Mouse (Mus musculus) urinary bladder, postnatal 4 days (tissue): ENCODE data around the gene Aim2.
"Not testable (repeated sequence)": the region's sequence is repeated elsewhere in the genome, so short reads cannot be mapped to it uniquely, and the experiment has no call there.

Source experiments
- DNase-seq, 2 experiments: peaks; one replicate each; pipeline ENCODE4 v3.0.0; 2021 to 2022; ENCODE audit warnings: low spot score in 2 of 2

Aim2 gene

DNA sequence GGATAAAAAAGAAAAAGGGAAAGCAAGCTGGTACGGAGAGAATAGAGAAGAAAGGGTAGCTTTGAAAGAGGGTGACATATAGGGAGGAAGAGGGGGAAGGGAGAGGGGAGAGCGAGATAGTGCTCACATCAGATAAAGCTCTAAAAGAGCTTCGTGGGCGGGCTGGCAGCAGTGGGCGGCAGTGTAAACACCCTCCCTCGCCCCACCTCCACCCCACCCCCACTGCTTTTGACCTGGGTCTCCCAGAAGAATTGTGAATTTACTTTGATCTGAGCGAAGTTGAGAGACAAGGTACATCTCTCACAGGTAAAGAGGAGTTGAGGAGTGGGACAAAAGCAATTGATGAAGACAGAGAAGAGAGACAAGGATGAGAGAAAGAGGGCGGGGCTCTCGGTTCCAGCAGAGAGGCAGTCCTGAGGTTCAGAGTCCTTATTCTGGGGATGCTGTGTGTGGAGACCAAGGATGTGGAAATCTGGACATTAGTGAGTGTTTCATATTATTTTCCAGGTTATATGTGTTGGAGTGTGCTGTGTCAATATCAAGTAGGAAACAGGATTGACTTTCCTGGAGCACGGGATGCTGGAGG is at the start of gene Aim2:
Aim2 (plus strand) TSS at position 508 of the 586 bp plus-strand sequence.
- no peak for DNase-seq

DNA sequence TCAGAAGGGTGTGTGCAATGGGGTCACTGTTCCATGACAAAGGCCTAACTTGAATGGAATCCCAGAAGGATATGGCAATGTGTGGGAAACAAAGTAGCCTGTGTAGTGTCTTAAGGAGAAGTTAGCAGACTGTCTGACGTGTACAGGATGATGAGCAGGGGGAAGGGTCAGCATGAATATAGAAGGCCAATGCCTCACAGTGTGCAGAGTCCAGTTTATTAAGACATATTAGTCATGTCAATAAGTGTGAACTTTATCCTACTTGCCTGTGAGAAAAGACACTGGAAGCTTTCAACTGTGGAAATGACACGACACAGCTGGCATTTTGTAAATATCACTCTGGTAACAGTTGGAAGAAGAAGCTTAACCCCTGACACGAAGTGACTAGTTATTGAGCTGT is 47.9 kb upstream of the Aim2 start:
- not testable (repeated sequence) for DNase-seq

DNA sequence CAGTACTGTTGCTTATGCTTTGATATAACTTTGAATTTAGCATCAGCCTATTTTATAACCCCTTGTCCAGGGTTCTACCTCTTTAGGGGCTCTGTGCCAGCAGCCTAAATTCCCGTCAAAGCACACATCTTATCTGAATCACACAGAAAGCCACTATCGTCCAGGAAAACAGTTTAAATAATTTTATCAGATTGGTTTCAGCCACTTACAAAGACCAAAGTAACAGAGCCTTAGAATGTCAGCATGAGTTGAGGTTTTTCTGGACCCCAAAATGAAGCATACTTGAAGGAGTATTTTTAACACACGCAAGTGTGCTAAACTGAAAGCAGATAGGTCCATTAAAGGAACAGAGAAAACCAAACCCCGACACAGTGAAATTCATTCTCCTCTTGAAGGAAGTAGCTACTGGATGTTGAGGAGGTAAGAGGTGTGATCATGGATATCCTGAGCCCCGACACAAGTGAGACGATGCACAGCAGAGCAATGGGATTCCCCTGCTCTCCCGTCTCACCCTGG is 37.1 kb upstream of the Aim2 start:
- DNase-seq, result not testable (repeated sequence)

DNA sequence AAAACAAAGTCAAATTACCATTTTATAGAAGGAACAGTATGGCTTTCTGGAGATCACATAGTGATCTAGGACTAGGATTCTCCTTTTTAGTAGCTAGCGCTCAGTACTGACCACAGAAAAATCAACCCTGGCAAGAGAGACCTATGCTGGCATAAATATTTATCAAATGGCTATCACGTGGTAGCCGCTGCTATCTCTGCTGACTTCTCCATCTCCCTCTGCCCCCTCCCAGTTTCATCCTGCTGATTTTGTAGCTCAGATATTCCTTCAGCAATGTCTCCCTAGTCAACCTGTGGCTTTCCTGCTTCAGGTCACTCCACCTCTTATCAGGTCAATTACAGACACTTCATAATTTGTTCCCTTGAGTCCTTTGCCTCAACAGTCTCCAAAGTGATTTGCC is 35.0 kb upstream of the Aim2 start:
- no peak for DNase-seq

DNA sequence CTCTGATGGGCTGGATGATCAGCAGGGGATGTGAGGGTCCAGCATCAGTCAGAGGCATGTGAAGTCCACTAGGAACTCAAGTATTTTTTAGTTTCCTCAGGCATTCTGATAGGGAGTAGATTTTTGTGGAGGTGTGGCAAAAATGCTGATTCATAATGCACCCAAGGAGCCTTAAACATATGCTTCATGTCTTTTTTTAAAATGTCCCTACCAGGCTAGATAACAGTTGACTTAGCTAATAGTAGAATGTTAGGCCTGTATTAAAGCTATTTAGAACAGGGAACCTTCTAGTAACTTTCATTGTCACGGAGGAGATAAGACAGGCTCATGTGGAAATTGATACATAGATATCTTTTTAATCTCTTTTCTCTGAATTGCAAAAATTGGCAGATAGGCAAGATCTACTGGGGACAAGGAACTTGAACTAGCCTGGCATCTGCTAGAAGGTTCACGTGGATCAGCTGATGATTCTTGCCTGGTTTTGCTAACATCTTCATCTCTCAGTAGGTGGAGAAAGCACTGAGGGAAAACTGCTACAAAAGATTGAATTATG is 32.7 kb upstream of the Aim2 start:
- DNase-seq, result no peak

DNA sequence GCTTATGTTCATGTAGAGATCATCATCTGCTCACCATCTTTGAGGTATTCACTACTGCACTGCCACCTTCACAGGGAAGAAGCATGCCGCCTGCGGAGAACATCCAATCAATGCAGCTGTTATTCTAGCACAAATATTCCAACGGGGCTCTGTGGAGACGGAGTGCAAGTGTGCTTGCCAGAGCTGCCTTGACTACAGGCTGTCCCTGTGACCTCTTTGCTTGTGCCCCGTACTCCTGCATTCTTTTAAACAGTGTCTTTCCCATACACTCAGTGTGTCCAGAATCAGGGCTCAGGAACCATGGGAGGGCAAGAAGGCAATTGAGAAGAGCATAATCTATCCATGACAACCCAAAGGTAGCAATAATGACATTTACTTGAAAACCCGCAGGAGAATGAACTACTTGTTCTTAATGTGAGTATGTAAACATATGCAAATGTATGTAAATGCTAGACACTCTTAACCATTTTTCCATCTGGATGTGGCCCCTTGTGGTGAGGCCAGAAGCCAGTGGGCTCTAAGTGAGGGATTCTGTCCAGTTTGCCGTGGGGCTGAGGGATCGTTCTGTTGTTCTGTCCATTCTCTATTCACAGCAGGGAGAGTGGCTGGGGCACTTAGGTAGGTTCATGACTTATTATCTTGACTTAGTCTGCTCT is 29.0 kb upstream of the Aim2 start:
- DNase-seq, result no peak

DNA sequence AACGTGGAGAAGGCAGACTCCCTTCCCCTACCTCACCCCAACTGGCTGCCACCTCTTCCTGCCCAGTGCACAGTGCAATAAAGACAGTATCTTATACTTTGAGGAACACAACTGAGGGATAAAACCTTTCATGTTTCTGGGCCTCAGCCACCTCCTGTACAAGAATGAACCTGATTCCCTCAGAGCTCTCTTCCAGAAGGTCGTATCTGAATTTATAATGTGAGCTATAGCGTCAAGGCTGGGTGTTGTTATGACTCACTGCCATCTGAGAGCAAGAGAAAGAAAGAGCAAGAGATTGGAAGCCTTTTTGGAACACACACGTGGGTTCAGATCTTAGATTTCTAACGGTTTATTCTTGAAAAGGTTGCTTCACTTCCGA is 28.4 kb upstream of the Aim2 start:
- no peak for DNase-seq

DNA sequence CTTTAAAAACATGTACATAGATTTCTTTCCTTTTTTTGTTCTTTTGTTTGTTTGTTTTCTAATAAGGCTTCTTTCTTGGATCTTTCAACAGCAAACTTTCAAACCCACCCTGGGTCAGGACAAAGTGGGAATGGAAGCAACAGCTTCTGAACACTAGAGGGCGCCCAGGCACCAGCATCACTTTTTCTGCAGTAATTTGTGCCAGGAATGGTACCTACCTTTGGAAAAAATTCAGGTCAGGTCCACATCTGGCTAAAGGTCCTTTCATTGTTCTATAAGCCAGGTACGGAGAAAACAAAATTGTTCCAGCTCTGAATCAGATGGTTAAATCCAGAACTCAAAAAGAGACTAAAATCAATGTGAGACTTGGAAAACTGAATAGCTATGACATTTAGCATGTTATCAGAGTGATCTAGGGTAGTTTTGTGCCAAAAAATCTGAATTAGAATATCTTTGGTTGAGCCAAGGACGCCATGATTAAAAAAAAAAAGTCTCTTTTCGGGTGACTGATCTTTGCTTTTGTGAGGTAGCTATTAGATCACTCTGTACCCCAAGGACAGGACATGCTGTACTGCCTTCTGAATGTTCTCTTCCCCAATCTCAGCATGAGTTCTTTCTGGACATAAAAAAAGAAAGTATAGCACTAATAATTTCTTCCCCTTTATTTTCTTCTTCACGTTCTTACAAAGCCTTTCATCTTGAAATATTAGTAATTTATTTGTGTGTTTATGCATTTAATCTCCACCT is 26.7 kb upstream of the Aim2 start:
- DNase-seq, result no peak

DNA sequence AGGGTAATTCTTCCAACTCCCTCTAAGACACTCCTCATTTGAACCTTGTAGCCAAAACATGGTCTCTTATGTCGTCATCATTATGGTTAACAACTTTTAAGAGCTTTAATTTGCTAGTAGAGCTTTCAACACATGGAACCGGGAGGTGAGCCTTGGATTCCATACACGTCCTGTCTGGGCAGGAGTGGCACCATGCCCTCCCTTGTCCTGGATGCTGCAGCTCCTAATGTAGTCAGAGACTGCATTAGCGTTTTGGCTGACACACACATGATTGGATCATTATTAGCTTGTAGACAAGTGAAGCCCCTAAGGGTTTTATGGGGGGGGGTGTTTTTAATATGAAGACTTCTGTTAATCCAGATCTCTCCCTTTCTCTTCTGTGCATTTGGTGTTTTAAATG is 25.7 kb upstream of the Aim2 start:
- no peak for DNase-seq

DNA sequence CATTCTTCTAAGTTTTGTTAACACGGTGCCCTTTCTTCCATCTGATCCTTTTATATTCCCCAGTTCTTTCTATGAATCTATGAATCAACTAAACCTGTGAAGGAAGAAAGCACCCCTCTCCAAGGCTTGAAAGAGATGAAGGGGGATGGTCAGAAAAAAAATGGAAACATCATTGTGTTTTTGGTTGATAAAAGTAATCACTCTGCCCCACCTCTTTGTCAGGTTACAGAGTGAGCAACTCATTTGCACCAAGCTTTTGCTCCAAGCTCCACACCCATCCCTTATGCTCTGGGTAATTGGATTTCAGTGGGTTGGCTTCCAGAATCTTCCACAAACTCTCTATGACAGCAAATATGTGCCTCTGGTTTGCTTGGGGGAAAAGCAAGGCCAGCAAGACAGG is 25.3 kb upstream of the Aim2 start:
- DNase-seq, result no peak

DNA sequence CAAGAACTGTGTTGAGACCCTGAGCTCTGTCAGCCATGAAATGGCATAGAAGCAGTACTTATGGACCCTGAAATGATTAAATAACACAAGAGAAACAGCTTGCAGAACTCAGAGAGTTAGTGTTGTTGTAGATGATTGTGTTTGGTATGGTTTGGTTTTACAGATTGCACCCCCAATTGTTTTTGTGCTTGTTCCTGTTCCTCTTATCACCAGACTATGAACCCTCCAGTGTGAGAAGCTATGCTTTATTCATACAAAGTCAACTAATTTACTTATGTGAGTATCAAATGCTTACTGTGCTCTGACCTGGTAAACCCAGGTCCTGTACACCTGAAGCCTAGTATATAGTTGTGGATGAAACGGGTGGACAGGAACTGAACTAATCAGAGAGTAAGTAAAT is 24.1 kb upstream of the Aim2 start:
- DNase-seq, result no peak

DNA sequence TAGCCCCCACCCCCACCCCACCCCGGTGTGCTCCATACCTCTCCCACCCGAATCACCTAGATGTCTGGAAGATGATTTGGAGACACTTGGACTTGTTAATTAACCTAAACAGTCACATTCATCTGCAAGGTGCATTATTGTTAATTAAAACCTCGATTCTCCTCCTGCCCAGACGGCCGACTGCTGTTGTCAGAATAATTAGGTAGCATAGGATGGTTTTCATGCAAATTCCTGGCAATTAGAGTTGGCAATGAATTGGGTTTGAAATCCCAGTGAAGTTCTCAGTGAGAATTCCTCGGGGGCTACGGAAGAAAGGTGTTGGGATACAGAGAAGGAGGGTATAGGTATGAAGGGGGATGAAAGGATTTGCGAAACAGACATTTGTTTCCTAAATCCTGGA is 22.2 kb upstream of the Aim2 start:
- DNase-seq, result no peak

DNA sequence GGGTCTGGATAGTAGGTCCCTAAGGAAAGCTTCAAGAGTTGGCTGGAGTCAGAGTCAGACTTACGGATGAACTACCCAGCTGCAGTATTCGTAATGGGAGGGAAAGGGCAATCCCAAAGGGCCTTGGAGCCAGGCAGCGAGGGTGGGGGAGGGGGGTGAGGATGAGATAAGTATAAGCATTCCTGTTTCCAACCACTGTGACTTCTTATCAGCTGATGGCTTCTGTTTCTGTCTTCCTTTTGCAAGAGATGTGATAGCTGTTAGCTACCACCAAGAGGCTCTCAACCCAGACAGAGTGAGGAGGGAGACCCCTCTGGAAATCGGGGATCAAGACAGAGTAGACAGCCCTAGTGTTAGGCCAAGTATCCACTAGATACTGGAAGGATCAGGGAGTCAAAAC is 21.5 kb upstream of the Aim2 start:
- no peak for DNase-seq

DNA sequence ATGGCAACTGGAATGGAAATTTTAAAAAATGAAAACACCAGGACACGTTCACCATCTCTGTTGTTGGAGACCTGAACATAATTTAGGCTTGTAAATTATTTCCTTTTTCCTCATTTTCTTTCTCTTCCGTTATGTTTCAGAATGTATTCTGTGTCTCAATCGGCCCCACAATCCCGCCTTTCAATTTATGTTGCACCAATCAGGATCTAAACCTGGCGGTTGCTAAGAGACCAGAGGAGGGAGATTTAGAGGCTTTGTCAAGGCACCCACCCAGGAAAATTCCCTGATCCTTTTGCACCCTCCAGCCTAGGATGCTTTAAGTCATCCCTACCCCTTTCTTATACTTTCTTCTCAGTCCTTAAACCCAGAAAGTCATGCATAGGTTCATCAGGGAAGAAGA is 20.9 kb upstream of the Aim2 start:
- no peak for DNase-seq

DNA sequence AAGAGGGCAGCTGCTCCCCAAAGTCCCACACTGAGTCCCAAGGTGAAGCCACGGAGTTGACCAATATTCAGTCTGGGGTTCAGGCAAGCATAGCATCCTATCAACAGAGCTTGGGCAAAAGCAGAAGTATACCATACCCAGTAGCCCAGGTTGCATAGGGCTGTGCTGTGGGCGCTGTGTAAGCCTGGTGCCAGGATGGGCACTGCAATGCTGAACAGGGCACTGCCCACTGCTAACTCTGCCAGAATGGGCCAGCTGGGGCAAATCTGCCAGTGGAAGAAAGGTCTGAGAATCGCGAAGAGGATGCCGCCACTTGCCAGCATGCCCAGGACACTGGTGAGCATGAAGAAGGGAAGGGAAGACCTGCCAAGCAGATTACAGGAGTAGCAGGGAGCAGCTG is 18.3 kb upstream of the Aim2 start:
- no peak for DNase-seq

DNA sequence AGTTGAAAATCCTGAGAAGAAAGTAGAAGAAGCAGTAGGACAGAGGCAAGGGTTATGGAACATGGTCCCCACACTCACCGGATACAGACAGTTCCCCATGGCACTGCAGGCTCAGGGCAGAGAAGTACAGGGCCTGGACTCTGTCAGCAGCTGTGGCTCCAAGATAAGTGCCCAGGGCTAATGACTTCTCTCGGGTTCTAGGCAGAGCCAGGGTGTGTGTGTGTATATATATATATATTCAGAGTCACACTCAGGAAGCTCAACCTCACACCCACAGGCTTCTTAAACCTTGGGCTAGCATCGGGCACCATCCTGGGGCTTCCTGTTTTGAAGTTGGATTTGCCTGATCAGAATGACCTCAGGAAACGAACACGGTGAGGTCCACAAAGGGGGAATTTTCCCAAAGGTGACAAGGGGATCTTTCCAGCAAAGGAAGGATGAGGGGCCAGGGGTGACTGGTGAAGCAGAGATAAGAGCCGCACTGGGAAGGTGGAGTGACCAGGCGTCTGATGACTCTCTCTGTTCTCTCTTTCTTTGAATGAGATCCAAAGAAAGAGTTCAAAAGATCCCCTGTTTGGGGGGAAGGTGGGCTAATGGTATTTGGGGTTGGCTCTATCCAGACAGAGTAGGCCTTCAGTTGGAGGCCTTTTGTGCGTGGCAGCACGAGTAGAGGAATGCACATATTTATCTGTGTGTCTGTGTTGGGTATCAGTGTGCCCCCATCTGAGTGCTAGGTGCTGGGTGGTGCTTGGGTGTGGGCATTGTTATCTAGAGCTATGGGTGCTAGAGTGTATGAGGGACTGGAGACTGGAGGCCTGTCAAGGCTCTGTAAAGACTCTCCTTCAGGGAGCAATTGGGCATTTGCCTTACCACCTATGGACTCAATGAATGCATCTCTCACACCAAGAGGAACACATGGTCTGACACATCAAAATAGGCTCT is 17.1 kb upstream of the Aim2 start, which contains the start of gene Ackr1:
Ackr1 (minus strand) TSS at position 439 of the 942 bp plus-strand sequence.
- DNase-seq, result no peak

DNA sequence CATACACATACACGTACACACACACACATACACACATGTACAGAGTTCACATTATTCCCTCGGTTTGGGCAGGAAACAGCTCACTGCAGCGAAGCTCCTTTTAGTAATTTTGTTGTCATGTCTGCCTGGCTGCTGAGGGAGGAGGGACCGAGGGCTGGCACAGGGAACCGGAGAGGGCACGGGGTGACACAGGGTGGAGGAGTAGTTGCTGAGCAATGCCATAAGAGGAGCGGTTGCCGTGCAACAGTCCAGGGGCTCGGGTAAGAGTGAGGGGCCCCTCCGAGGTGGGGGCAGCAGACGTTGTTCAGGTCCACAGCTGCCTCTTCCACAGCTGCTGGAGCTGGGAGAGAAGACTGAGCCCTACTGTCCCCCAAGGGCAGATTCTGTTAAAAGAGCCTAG is 14.8 kb upstream of the Aim2 start:
- no peak for DNase-seq

DNA sequence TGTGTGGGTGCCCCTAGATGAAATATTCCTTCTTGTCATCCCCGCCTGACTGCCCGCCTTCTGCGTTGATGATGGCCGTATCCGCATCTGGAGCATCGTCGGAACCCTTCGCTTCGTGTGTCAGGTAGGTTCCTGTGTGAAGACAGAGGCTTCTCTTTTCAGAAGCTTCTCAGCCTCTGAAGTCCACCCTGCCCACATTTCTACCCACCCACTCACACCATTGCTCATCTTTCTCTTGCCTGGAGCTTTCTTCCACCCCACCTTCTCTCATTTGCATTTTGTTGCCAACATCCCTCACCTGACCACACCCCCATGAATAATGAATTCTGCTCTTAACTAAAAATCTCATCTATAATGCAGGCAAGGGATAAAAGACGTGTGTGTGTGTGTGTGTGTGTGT is 13.7 kb upstream of the Aim2 start:
- DNase-seq, result no peak

DNA sequence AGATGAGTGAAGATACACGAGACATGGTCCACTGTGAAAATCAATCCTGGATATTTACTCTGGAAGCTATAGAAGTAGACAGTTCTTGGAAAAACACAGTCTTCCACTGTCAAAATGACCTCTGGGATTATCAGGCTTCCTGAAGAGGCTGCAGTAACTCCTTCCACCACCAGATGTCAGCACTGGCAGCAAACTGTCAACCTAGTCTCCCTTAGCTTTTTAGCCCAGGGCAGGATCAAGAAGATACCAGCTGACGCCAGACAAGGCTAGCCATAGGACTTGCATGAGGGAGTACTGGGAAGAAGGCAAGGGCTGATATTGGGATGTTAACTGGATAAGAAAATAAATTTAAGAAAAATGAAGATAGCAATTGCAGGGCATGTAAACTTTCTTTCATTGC is 11.1 kb upstream of the Aim2 start:
- DNase-seq, result no peak

DNA sequence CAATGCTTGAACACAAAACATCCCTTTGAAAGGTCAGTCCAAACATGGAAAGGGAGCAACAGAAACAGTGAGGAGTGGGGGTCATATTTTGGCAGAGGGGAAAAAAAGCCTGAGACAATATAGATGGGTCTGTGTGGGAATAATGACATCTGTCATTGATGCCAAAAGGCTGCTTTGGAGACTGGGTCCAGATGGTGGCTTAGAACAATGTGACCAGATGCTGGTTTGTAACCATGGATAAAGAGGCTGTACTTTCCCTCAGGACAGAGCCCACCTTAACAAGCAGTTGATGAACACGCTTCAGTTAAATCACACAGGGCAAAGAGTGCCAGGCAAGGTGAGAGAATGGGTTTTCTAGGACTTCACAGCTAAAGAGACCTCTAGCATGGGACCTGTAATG is 8.3 kb upstream of the Aim2 start:
- DNase-seq, result no peak

DNA sequence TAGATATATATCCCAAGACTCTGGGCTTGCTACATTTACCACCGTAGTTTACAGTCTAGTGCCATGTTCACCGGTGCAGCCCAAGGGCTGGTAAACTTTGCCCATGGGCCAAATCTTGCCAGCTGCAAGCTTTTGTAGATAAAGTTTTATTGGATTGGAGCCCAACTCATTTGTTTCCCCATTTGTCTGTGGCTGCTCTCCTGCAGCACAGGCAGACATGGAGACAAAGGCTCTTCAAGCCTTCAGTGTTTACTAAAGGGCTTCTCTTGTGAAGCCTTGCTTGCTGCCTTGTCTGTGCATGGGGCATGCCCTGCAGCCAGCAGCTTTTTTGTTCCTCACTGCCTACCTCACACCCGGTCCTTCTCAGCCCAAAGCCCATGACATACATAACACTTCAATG is 6.7 kb upstream of the Aim2 start:
- DNase-seq, result no peak

DNA sequence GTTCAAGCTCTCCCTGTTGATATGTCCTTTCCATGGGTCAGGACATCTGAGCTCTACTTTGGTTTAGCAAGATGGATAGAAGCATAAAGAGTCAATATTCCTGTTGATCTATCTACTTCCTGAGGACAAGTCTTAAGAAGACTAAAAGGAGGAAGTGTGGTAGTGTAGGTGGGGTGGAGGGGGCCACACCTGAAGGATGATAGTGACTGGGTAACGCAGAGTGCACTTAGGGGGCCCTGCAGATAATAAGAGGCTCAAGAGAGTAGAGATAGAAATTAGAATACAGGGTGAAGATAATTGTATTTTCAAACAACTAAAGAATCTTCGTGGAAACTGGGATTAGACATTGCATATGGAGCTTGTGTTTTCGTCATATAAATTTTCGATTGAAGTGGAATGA is 5.6 kb upstream of the Aim2 start:
- DNase-seq, result no peak
